Mouse (Mus musculus): ENCODE data around the gene Rdh16.
"Not testable (repeated sequence)": the region's sequence is repeated elsewhere in the genome, so short reads cannot be mapped to it uniquely, and the experiment has no call there.

Rdh16 gene

DNA sequence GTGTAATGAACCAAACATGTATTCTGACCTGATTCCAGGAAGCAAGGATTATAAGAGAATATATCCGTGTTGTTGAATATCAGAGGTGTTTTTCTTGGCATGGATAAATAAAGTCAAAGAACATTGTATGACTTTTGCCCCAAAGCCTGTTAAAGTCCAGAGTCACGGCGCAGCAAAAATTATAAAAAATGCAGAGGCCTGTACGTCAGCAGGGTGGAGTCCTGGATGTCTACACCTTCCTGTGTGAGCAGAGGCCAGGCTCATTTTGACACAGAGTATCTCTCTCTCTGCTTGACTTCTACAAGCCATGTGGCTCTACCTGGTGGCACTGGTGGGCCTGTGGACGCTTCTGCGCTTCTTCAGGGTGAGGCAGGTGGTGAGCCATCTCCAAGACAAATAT lies at the start of gene Rdh16:
TSS of gene Rdh16 (plus strand) at position 262 of the 400 bp plus-strand sequence.
- DNase-seq, result peak; percentile 64

DNA sequence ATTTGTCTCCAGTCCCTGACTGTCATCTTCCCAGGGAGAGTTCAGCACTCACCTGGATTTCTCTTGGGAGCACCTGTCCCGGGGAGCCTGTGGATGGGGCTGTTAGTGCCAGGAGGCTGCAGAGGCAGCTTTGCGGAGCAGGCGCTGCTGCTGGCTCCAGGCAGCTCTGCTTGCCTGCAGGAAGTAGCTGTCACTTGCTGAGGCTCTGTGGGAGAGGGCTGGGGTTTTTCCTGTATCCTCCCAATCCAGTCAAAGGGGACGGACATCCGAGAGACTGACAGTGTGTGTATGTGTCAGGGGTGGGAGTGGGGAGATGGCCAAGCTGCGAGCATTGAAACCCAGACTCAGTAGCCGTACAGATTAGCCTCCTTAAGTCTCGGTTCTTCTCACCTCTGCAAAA lies 49.4 kb upstream of the Rdh16 start, which contains the start of gene Gpr182:
TSS of gene Gpr182 (minus strand) at position 185 of the 400 bp plus-strand sequence.
- DNase-seq, result peak; percentile 76

DNA sequence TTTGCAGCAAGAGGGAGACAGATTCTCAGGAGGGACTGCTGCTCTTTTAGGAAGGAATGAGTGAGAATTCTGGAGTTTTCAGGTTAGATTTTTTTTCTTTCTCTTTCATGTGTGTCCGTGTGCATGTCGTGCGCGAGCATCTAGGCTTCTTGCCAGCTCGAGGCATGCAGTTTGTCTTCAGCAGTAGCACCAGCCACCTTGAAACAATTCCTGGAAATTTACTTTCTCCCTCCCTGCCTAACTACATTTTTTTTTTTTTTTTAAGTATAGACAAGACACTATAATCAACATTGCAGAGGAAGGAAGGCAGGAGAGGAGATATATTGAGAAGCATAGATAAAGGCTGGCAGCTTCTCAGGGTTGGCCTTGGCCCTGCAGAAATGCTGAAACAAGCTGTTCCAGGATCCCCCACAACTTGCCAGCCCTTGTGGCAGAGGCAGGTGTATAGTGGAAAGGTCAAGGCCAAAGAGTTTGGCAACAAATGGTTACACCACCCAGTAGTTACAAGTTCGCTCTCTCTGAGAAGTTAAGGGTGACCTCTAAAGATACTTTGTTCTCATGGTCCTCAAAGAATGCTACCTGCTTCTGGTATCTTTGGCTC lies 46.3 kb upstream of the Rdh16 start:
- peak; percentile 76 for DNase-seq

- DNase-seq, result no peak
Observed at GRCm38 (mm10) chr10:127755246-127755645, 45.7 kb upstream of the Rdh16 start.

DNA sequence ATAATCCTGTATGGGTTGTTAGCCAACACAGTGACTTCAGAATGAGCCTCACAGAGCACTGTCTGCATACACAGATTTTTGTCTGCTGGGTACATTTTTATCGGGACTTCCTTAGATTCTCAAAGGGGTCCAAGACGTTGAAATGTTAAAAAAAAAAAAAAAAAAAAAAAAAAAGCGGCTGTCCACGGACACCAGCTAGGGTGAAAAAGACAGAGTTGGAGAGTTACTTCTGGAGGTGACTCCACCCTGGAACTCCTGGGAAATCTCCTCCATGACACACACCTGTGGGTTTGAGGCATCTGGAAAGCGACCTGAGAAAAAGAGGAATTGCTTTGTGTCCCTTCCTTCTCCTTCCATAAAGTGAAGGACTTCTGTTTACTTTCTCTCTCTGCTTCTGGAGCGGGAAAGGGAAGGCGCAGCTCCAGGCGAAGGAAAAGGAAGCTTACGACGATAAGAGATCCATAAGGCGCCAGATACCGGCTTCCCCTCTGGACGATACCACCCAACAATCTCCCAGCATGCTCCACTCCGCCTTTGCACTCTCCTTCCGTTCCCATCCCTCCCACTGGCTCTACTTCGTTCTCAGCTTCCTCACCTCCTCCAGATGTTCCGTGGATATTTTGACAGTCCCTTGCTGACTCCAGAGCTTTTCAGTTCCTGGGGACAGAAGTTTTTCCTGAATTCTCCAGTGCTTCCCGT lies 45.0 kb upstream of the Rdh16 start:
- DNase-seq, result peak; percentile 32

DNA sequence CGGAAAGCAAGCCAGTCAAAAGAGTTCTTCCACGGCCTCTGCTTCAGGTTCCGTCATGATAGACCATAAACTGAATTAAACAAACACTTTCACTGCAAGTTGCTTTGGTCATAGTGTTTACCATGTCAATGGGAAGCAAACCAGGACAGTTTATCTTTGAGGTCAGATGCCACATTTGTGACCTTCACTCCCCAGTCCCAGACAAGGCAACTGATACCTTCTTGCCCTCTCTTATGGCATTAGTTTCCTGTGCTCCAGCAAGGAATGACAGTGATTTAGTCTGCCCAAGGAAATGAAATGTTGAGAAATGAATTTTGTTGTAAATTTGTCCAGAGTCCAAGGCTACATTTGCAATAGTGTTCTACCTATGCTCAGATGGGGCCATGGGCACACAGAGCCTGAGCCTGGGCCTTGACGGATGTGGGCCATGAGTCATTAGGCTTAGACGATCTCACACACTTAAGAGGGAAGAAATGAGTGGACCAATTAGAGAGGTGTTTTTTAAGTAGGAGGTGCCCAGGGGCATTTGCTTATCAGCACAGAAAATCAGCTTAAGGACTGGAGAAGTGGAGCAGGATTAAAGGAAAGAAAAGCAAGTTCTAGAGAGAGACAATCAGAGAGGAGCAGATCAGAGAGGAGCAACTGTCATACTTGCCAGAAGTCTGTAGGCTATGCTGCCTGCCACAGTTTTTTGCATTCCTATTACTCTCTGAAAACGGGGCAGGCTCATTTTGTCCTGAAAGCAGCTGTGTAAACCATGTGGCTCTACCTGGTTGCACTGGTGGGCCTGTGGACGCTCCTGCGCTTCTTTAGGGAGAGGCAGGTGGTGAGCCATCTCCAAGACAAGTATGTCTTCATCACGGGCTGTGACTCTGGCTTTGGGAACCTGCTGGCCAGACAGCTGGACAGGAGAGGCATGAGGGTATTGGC lies 41.5 kb upstream of the Rdh16 start, which contains the start of the genes Rdh1 and Rdh16f1:
TSS of gene Rdh1 (plus strand) at position 541 of the 930 bp plus-strand sequence.
TSS of gene Rdh16f1 (plus strand) at position 607 of the 930 bp plus-strand sequence.
- DNase-seq, result peak; percentile 1

GRCm38 (mm10) chr10:127762926-127763325 lies 38.0 kb upstream of the Rdh16 start:
- not testable (repeated sequence) for DNase-seq

DNA sequence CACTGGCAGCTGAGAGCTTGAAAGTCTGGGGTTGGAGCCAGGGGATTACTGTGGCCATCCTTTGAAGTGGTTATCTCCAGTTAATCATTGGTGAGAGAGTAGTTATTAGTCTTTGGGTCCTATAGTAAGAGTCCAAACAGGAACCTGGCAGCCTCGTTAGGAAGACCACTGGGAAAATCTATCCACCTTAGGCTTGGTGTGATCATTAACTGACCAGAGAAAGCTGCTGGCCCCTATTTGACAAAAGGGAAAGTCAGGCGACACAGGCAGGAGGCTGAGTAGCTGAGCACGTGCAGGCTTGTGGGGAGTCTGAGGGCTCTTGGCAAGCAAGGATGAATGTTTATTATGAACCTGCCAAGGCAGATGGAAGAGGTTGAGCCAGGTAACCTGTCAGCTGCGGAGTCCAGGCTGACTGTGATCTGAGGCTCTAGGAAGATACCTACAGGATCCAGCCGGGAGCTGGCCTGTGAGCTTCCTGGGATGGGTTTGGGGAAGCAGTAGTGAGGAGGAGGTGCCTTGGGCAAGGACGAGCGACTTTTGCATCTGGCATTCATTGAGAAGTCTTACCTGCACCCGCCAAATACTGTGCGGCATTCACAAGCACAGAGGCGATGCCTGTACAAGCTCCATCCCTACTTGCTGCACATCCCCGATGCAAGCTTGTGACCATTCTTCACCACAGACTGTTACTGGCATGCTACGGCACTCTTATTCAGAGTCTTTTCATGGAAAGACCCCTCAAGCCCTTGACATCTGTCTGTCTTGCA lies 36.9 kb upstream of the Rdh16 start:
- DNase-seq, result peak; percentile 77

DNA sequence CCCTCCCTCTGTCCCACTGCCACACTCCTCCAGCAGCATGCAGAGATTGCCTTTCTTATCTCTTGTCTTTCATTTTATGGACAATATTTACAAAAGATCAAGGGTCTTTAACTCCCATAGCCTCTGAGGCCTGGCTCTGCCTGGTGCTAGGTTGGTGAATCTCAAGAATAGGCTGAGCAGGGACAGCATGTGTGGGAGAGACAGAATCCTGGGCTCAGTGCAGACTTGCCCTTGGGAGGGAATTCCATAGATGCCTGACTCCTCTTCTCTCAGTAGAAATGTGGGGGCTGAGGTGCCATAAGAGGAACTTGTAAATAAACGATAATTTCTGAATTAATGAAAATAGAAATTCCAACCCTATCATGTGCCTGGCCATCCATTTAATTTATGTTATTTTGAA lies 34.4 kb upstream of the Rdh16 start:
- no peak for DNase-seq

DNA sequence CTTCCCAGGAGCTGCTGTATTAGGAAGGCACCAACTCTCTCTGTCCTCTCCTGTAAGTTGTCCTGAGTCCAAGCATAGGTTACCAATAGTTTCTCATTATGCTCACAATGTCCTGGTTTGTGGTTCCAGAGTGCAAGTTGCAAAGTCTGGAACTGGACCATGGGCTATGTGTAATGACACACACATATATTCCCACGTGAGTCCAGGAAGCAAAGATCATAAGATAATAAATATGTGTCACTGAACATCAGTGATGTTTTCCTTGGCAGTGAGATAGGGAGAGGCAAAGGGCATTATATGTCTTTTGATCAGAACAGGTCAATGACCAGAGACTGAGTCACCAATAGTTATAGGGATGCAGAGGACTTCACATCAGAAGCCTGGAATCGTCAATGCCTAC lies 24.9 kb upstream of the Rdh16 start, which contains the start of gene Rdh9:
TSS of gene Rdh9 (plus strand) at position 376 of the 400 bp plus-strand sequence.
- no peak for DNase-seq

DNA sequence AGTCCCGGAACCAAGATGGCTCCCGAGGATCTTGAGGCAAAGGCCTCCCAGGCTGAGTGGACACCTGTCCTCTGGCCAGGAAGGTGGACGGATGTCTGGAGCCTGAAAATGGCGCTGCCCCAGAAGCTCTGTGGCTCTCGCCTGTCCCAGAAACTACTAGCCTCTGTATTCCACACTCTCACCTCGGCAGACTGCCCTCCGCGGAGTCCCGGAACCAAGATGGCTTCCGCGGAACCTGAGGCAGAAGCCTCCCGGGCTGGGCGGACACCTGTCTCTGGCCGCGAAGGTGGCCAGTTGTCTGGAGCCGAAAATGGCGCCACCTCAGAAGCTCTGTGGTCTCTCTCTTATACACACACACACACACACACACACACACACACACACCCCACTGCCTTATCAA lies 18.6 kb upstream of the Rdh16 start:
- DNase-seq, result not testable (repeated sequence)

- DNase-seq, result not testable (repeated sequence)
Observed at GRCm38 (mm10) chr10:127785411-127785810, 15.5 kb upstream of the Rdh16 start.

GRCm38 (mm10) chr10:127799295-127799694 lies 1.7 kb upstream of the Rdh16 start:
- DNase-seq, result peak; percentile 66

DNA sequence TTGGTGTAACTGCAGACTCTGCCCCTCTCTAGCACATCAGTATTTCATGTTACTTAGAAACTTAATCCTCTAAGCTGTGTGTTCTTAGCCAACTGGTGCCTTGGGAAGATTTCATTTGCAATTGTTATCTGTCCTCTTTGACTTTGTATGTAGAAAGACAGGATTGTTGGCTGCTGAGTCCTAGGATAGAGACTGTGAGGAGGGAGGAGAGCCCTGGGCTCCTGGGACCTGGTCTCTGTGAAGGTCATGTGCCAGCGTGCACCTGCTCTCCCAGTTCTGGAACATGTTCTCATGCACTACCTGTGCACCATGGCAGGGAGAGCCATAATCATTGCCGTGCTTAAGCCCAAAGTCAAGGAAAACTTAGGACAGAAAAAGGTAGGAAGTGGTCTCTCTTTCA lies 660 bp downstream of the Rdh16 start:
- no peak for DNase-seq

DNA sequence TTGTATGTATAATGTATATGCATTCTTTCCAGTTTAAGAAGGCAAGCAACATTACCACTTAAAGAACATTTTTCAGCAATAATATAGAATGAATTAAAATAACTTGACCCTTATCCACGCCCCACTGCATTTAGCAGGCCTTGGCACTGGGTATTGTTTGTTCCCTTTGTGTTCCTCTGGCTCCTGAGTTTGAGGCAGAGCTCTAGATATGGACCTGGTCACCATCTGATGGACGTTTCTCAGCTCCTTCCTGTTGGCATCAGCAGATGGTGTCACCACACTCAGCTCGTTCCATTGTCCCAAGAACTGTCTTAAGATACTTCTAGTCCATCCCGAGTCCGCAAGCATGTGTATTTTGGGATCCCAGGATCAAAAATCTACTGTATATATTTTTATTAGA lies 1.3 kb downstream of the Rdh16 start:
- DNase-seq, result no peak

DNA sequence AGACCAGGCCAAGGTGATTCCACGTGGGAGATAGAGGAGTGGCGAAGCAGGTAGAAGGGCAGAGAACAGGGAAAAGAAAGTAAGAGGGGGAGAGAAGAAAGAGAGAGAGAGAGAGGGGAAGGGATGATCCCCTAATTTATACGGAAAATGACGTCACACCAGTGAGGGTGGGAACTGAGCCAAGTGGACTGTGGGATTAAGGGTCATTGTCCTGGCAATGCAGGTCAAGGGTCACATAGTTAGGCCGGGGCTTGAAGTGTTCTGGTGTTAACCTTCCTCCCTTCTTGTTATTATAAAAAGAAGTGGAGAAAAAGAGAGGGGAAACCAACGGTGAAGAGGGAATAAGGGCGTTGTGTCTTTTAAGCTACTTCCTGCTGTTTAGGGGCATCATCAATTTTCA lies 3.5 kb downstream of the Rdh16 start:
- DNase-seq, result peak; percentile 20

DNA sequence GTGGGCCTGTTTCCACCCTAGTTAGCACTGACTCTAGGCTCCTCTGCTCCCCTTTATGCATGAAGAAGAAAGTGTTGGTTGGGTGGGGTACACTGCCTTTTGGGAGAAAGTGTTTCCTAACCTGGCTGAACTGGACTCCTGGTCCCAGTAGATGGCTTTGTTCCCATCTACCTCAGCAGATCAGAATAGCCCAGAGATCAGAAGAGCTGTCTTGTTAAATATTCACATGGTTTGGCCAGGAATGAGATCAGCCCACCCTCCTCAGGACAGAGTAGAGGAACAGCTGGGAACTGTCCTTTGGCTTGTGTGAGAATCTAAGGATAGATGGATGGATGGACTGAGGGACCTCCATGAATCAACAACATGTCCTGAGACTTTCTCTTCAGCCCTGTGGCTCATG lies 14.9 kb downstream of the Rdh16 start:
- peak; percentile 32 for DNase-seq

- not testable (repeated sequence) for DNase-seq
Observed at GRCm38 (mm10) chr10:127817268-127817910, 16.4 kb downstream of the Rdh16 start.

DNA sequence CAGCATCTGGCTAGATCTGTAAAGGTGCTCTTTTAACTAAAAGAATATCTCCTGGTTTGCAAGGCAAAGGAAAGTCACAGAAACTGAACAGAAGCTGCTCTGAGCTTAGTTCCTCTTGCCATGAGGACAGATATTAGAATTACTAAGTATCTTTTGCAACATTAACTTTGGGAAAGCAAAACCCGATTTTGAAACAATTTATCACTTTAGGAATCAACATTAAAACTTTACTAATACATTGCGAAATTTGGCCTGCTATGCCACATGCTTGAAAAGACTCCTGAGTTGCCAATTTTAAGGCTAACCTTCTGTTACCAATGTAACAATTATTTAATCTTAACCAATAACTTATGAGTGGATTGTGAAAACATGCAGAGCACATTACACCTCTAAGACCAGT lies 20.9 kb downstream of the Rdh16 start:
- not testable (repeated sequence) for DNase-seq

DNA sequence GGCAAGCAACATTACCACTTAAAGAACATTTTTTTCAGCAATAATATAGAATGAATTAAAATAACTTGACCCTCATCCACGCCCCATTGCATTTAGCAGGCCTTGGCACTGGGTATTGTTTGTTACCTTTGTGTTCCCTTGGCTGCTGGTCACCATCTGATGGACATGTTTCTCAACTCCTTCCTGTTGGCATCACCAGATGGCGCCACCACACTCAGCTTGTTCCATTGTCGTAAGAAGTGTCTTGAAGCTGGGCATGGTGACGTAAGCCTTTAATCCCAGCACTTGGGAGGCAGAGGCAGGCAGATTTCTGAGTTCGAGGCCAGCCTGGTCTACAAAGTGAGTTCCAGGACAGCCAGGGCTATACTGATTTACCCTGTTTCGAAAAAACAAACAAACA lies 24.4 kb downstream of the Rdh16 start:
- DNase-seq, result peak; percentile 33

GRCm38 (mm10) chr10:127829121-127829520 lies 28.2 kb downstream of the Rdh16 start:
- DNase-seq, result no peak

DNA sequence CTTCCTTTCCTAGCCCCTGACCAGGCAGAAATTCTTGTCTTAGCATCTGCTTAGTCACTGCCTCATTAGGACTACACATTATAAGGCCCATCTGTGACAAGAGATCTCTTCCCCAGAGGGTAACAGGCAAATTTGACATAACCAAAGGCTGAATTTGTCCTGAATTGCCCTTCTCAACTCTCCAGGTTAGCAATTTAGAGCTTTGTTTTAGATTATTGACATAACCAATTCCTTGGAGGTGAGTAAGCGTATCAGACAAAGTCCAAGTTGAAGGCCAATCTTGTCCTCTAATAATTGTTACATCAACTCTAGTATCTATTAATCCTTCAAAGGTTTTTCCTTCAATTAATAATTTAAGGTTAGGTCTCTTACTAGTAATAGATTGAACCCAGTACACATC lies 33.2 kb downstream of the Rdh16 start:
- peak; percentile 22 for DNase-seq
